Mouse (Mus musculus) midbrain, embryonic 11.5 days (tissue): ENCODE data around the gene Mamstr. TPM values are rescaled to one million over a fixed set of nuclear protein-coding genes. Genes with fewer than 3 reads are reported as not detected.
"Not testable (repeated sequence)": the region's sequence is repeated elsewhere in the genome, so short reads cannot be mapped to it uniquely, and the experiment has no call there.

Experiments used
- ATAC-seq: fragments of 200-750 bp; cut with Nextera tagmentation; 2 replicates; pipeline ENCODE4 v1.8.0; 2017; ENCODE audit warnings: moderate TSS enrichment, moderate library complexity; ENCODE audit not compliant: low FRiP score
- DNase-seq: peaks from one replicate; pipeline ENCODE4 v3.0.0; 2015; ENCODE audit warnings: low spot score; ENCODE audit errors: missing footprints
- H3K27ac ChIP-seq: fragments of 300-500 bp; sonication (generic); 2 replicates; pipeline ENCODE4 v1.5.1; 2014; ENCODE audit warnings: low read depth, low read length
- H3K27me3 ChIP-seq: fragments of 300-500 bp; sonication (generic); 2 replicates; pipeline ENCODE4 v1.6.1; 2014; ENCODE audit warnings: mild to moderate bottlenecking, low read length, moderate library complexity, mixed read lengths; ENCODE audit not compliant: control insufficient read depth, insufficient read depth
- H3K36me3 ChIP-seq: fragments of 300-500 bp; sonication (generic); 2 replicates; pipeline ENCODE4 v1.6.1; 2014; ENCODE audit warnings: mild to moderate bottlenecking, low read length, moderate library complexity, mixed read lengths; ENCODE audit not compliant: control insufficient read depth, insufficient read depth
- H3K4me1 ChIP-seq: fragments of 300-500 bp; sonication (generic); 2 replicates; pipeline ENCODE4 v1.6.1; 2014; ENCODE audit warnings: low read length; ENCODE audit not compliant: control insufficient read depth, insufficient read depth
- H3K4me2 ChIP-seq: fragments of 300-500 bp; sonication (generic); 2 replicates; pipeline ENCODE4 v1.6.1; 2014; ENCODE audit warnings: mild to moderate bottlenecking, moderate library complexity
- H3K4me3 ChIP-seq: fragments of 300-500 bp; sonication (generic); 2 replicates; pipeline ENCODE4 v1.5.1; 2014; ENCODE audit warnings: low read depth, low read length
- H3K9ac ChIP-seq: fragments of 300-500 bp; sonication (generic); 2 replicates; pipeline ENCODE4 v1.6.1; 2014; ENCODE audit warnings: low read length
- H3K9me3 ChIP-seq: fragments of 300-500 bp; sonication (generic); 2 replicates; pipeline ENCODE4 v1.6.1; 2016; ENCODE audit warnings: low read length; ENCODE audit not compliant: control insufficient read depth
- WGBS: fragments of 180-500 bp; shearing (Covaris S2); extraction: QIAGEN DNeasy Blood & Tissue Kit; methylation state at CpG from one replicate; pipeline ENCODE4 v1.1.7; 2014; 5-methylcytosine and 5-hydroxymethylcytosine counted together
- polyA plus RNA-seq: library from polyadenylated mRNA; unstranded; fragments of >200 nt; fragmentation: Nextera tagmentation; extraction: Ambion mirVana; gene quantifications from 2 replicates; pipeline ENCODE4 v1.2.1, GENCODE M21; 2014

Gene Mamstr
- polyA plus RNA-seq, 1 experiment from 2014 or later = 2.1 TPM

- Histone ChIP-seq H3K27me3 (no peaks in the 10 kb centered on the region), H3K4me2 (peak overlapping the region; percentile 87), H3K4me3 (peak overlapping the region; percentile 43), H3K27ac (peak overlapping the region; percentile 86), H3K9me3 (no peaks in the 10 kb centered on the region), H3K36me3 (no peaks in the 10 kb centered on the region), H3K4me1 (peaks cover 17% of the 10 kb centered on the region), H3K9ac (peak overlapping the region; percentile 87)
- WGBS = under 1% methylated on average over 28 of the region's 28 CpGs
- ATAC-seq (peak; percentile 95), DNase-seq (peak; percentile 100)
These were observed 3.8 kb downstream of the Mamstr start for GRCm38 (mm10) chr7:45643441-45644178.

GRCm38 (mm10) chr7:45644183-45644582 is 4.4 kb downstream of the Mamstr start:
- ATAC-seq = peak; percentile 45

DNA sequence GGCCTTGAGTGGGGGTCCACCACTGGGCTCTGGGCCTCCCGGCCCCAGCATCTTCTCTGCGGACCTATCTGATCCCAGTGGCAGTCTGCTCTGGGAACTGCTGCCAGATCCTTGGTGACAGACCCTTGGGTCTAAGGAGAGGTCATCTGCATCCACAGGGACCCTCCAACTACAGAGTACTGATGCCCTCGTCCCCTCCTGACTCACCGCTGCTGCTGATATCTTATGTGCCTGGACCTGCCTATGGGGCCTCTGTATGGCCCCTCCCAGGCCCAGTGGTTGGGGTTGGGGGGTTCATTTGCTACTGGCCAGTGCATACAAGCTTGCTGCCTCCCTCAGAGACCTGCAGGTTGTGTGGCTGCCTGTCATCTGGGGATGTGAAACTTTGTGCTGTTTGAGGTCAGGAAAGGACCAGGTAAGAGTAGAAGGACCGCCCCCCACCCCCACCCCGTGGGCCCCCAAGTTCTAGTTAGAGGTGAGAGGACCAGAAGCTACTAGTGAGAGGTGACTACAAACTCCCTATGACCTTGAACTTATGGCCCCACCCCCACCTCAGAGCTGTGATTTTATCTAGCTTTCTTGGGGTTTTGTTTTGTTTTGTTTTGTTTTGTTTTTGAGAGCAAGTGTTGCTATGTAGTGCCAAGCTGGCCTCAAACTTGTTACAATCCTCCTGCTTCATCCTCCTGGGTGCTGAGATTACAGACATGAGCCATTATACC is 5.3 kb downstream of the Mamstr start:
- H3K27me3 ChIP-seq = no peaks in the 10 kb centered on the region
- no peaks in the 10 kb centered on the region for H3K36me3 ChIP-seq
- H3K9ac ChIP-seq = 0 out of 2 replicates have a peak overlapping the region, but pooled peaks have one; percentile 63
- no peaks in the 10 kb centered on the region for H3K9me3 ChIP-seq
- no peak for DNase-seq
- H3K4me1 ChIP-seq = peaks cover 17% of the 10 kb centered on the region
- peak overlapping the region; percentile 87 for H3K4me2 ChIP-seq
- H3K27ac ChIP-seq = no peak overlapping the region; the same call in 1 of the 2 replicates
- peak overlapping the region; percentile 33; the same call in 1 of the 2 replicates for H3K4me3 ChIP-seq
- no peak for ATAC-seq
- WGBS = 74% methylated on average over 6 of the region's 6 CpGs

More at GRCm38 (mm10) chr7:45644183-45644582, 4.4 kb downstream of the Mamstr start:
- H3K4me3 ChIP-seq = peak overlapping the region; percentile 33
- DNase-seq = peak; percentile 95
- H3K36me3 ChIP-seq = no peaks in the 10 kb centered on the region
- no peaks in the 10 kb centered on the region for H3K27me3 ChIP-seq
- peaks cover 17% of the 10 kb centered on the region for H3K4me1 ChIP-seq
- H3K9ac ChIP-seq = peak overlapping the region; percentile 63
- WGBS = 8% methylated on average over 18 of the region's 18 CpGs
- peak overlapping the region; percentile 87 for H3K4me2 ChIP-seq
- peak overlapping the region; percentile 63 for H3K27ac ChIP-seq
- H3K9me3 ChIP-seq = no peaks in the 10 kb centered on the region

DNA sequence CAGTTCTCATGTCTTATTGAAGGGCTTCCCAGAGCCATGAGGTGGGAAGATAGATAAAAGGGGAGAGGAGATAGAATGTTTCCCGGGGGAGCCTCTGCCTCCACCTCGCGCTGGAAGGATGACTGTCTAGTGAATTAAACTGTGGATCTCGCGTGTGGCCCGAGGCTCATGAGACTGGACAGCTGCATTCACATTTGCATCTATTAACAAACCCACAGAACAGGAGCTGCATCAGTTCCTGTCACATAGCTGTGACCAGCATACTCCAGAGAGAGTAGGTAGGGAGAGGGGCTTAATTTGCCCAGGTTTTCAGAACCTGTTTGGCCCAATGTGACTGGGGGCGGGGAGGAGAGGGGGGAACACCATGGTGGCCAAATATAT is 5.8 kb downstream of the Mamstr start:
- H3K36me3 ChIP-seq = no peaks in the 10 kb centered on the region
- no peak overlapping the region for H3K27ac ChIP-seq
- no peaks in the 10 kb centered on the region for H3K9me3 ChIP-seq
- no peak overlapping the region for H3K4me3 ChIP-seq
- H3K4me1 ChIP-seq = peaks cover 17% of the 10 kb centered on the region
- WGBS = 73% methylated on average over 7 of the region's 7 CpGs
- ATAC-seq = no peak
- H3K9ac ChIP-seq = no peak overlapping the region
- no peaks in the 10 kb centered on the region for H3K27me3 ChIP-seq
- H3K4me2 ChIP-seq = no peak overlapping the region
- DNase-seq = no peak

GRCm38 (mm10) chr7:45646671-45647070 is 6.9 kb downstream of the Mamstr start:
- Histone ChIP-seq H3K27ac (no peak overlapping the region), H3K4me2 (no peak overlapping the region), H3K36me3 (no peaks in the 10 kb centered on the region), H3K27me3 (no peaks in the 10 kb centered on the region), H3K9me3 (no peaks in the 10 kb centered on the region), H3K4me1 (peaks cover 17% of the 10 kb centered on the region), H3K4me3 (no peak overlapping the region), H3K9ac (no peak overlapping the region)
- 77% methylated on average over 4 of the region's 4 CpGs for WGBS
- ATAC-seq (no peak), DNase-seq (no peak)

GRCm38 (mm10) chr7:45649351-45649750 is 9.6 kb downstream of the Mamstr start:
- H3K27ac ChIP-seq = no peak overlapping the region
- ATAC-seq (no peak), DNase-seq (no peak)
- H3K4me3 ChIP-seq = no peak overlapping the region
- no peaks in the 10 kb centered on the region for H3K27me3 ChIP-seq
- WGBS = 79% methylated on average over 8 of the region's 8 CpGs
- no peak overlapping the region for H3K4me2 ChIP-seq
- no peaks in the 10 kb centered on the region for H3K9me3 ChIP-seq
- peaks cover 4% of the 10 kb centered on the region for H3K4me1 ChIP-seq
- H3K9ac ChIP-seq = no peak overlapping the region
- no peaks in the 10 kb centered on the region for H3K36me3 ChIP-seq

- H3K27ac ChIP-seq, DNase-seq, ATAC-seq, H3K9ac ChIP-seq, H3K4me1 ChIP-seq, H3K9me3 ChIP-seq, H3K4me3 ChIP-seq, H3K4me2 ChIP-seq, H3K27me3 ChIP-seq, H3K36me3 ChIP-seq: not testable (repeated sequence)
- 94% methylated on average over 19 of the region's 20 CpGs for WGBS
These were observed 10.7 kb downstream of the Mamstr start for GRCm38 (mm10) chr7:45650484-45650883.

DNA sequence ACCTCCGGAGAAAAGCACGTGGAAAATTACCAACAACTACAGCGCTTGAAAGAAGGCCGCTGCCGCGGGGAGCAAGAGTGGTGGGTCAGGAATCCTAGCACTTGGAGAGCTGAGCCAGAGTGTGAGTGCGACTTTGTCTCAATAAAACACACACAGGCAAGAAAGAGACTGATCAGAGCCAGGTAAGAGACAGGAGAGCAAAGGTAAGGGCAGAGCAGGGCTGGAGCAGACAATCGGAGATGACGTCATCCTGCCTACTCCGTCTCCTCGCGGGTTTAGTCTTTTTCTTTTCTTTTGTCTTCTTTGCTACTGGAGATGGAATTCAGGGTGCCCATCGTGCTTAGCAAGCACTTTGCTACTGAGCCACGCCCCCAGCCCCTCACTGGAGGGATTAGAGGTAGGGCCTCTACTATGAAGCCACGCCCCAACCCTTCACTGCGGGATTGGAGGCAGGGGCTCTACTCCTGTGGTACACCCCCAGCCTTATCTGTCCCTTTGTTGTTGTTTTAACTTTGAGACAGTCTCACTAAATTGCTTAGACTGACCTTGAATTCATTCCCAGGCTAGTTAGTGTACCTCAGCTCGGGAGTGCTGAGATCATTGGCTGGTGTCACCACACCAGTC is 14.8 kb downstream of the Mamstr start:
- H3K9ac ChIP-seq = no peak overlapping the region; the same call in 1 of the 2 replicates
- WGBS = 31% methylated on average over 17 of the region's 17 CpGs
- no peak for DNase-seq

More for the DNA sequence above, 14.8 kb downstream of the Mamstr start:
- no peak for ATAC-seq
- H3K4me3 ChIP-seq = no peak overlapping the region
- no peaks in the 10 kb centered on the region for H3K36me3 ChIP-seq
- no peaks in the 10 kb centered on the region for H3K27me3 ChIP-seq
- H3K4me1 ChIP-seq = 0 out of 2 replicates have a peak, but pooled peaks cover 2% of the 10 kb centered on the region
- H3K27ac ChIP-seq = no peak overlapping the region
- H3K9me3 ChIP-seq = no peaks in the 10 kb centered on the region
- H3K4me2 ChIP-seq = peak overlapping the region; percentile 24
